Mouse (Mus musculus): Measurements from ENCODE around the gene Prm3.

The Prm3 gene

GRCm38 (mm10) chr16:10796034-10796433 is 5.3 kb upstream of the Prm3 start, which contains the start of gene Prm2:
Gene Prm2 (minus strand): TSS chr16:10796134.
- no peak for DNase-seq

- DNase-seq, result no peak
Observed at GRCm38 (mm10) chr16:10788866-10789265, 1.8 kb downstream of the Prm3 start.

GRCm38 (mm10) chr16:10788271-10788670 is 2.4 kb downstream of the Prm3 start, which contains the start of gene Tnp2:
Gene Tnp2 (minus strand): TSS chr16:10788660.
- DNase-seq, result no peak

- no peak for DNase-seq
Observed at GRCm38 (mm10) chr16:10787548-10788058, 3.1 kb downstream of the Prm3 start.

- peak in 1 of 2 experiments; percentile 26 for DNase-seq
Observed at GRCm38 (mm10) chr16:10786782-10787547, 3.7 kb downstream of the Prm3 start.

- DNase-seq, result peak; percentile 92 to 93
Observed at GRCm38 (mm10) chr16:10786288-10786687, 4.4 kb downstream of the Prm3 start.

- peak; percentile 84 to 90 for DNase-seq
Observed at GRCm38 (mm10) chr16:10785371-10786231, 5.1 kb downstream of the Prm3 start, which contains the start of gene Socs1. Gene Socs1 (minus strand): TSS chr16:10785536.

- peak; percentile 96 to 98 for DNase-seq
Observed at GRCm38 (mm10) chr16:10784793-10785370, 5.8 kb downstream of the Prm3 start.

GRCm38 (mm10) chr16:10783883-10784792 is 6.6 kb downstream of the Prm3 start:
- peak; percentile 68 to 70 for DNase-seq

GRCm38 (mm10) chr16:10783451-10783850 is 7.3 kb downstream of the Prm3 start:
- DNase-seq, result no peak

- DNase-seq, result no peak
Observed at GRCm38 (mm10) chr16:10783152-10783434, 7.6 kb downstream of the Prm3 start.

GRCm38 (mm10) chr16:10782377-10783151 is 8.2 kb downstream of the Prm3 start:
- no peak for DNase-seq

GRCm38 (mm10) chr16:10781862-10782371 is 8.8 kb downstream of the Prm3 start:
- DNase-seq, result no peak

- no peak for DNase-seq
Observed at GRCm38 (mm10) chr16:10780631-10781120, 10.0 kb downstream of the Prm3 start.

- no peak for DNase-seq
Observed at GRCm38 (mm10) chr16:10777579-10778160, 13.0 kb downstream of the Prm3 start.

GRCm38 (mm10) chr16:10776322-10776721 is 14.4 kb downstream of the Prm3 start:
- DNase-seq, result no peak

GRCm38 (mm10) chr16:10774726-10775125 is 16.0 kb downstream of the Prm3 start:
- peak; percentile 39 to 44 for DNase-seq

GRCm38 (mm10) chr16:10773543-10773942 is 17.2 kb downstream of the Prm3 start:
- DNase-seq, result no peak

GRCm38 (mm10) chr16:10771769-10772510 is 18.8 kb downstream of the Prm3 start:
- DNase-seq, result no peak

Measured in cerebellum, postnatal 10 days (tissue).